Comparison of ENCODE assay signal across 8 mouse cellular contexts in the genomic region with DNA sequence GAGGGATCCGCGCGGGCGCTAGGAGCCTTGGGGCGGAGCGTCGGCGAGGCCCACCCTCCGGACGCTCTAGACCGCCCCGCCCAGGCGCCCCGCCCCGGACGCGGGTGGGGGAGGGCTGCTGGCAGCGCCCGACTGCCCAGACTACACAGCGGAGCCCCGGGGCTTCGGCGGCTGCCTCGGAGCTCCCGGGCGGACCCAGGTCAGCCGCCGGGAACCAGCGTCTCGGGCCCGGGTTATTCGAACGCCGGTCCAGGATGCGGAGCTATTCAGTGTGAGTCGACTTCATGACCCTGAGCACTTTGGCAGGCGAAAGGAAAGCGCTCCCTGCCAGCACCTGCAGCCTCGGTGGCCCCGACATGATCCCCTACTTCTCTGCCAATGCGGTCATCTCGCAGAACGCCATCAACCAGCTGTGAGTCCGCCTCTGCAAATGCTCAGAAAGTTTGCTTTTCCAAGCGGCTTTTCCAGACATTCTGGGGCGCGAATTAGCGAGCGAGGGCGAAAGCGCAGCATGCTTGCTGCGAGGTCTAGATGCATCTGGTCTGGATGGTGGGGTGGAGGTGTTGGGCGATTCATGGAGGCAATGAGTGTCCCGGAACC.
DNase-seq lines count a peak whose midpoint lies in the region; ATAC-seq and TF ChIP-seq lines count a peak whose summit lies in the region.

No protein-coding gene starts in this region.

- ATAC-seq in cerebellum, adult (ENCODE audit: insufficient number of reproducible peaks, low FRiP score, low TSS enrichment): peak; percentile 70; the same call in 1 of the 2 replicates
- ATAC-seq in forebrain, embryonic 13.5 days: peak; percentile 96
- peak; percentile 100 for ATAC-seq in liver, postnatal 0 days
- ATAC-seq in neural tube, embryonic 13.5 days (ENCODE audit: low read depth): peak; percentile 98

- DNase-seq in heart, postnatal 10 days: peak; percentile 95
- DNase-seq in kidney, postnatal 4 days: peak; percentile 92 to 95
- DNase-seq in liver, postnatal 0 days: peak; percentile 94

- TF ChIP-seq POLR2A in ES-Bruce4 (IDR thresholded peaks at IDR 0.05; ENCODE audit: insufficient read depth, low read length): peak; percentile 8
- TF ChIP-seq POLR2A in testis, adult 2 months (IDR thresholded peaks at IDR 0.05; ENCODE audit: control insufficient read depth, low read depth, low read length): peak; percentile 68

- H3K27ac ChIP-seq in ES-Bruce4 (ENCODE audit: insufficient read depth, low read length): no peak overlapping the region
- no peak overlapping the region for H3K27ac ChIP-seq in forebrain, embryonic 13.5 days
- peak overlapping the region; percentile 56 for H3K27ac ChIP-seq in liver, postnatal 0 days (ENCODE audit: low read depth)
- 0 out of 2 replicates have a peak overlapping the region, but pooled peaks have one; percentile 18 for H3K27ac ChIP-seq in neural tube, embryonic 13.5 days (replicated peaks)
- peak overlapping the region; percentile 22; the same call in 1 of the 2 replicates for H3K27ac ChIP-seq in testis, adult 2 months (ENCODE audit: control insufficient read depth, insufficient read depth, low read depth, low read length)

- H3K27me3 ChIP-seq in ES-Bruce4 (ENCODE audit: control insufficient read depth, insufficient read depth, low read length, poor library complexity, severe bottlenecking): peaks cover 3% of the 10 kb centered on the region
- no peaks in the 10 kb centered on the region; the same call in 1 of the 2 replicates for H3K27me3 ChIP-seq in forebrain, embryonic 13.5 days
- H3K27me3 ChIP-seq in liver, postnatal 0 days (ENCODE audit: insufficient read depth, low read length): no peaks in the 10 kb centered on the region
- peaks cover 12% of the 10 kb centered on the region for H3K27me3 ChIP-seq in neural tube, embryonic 13.5 days
- H3K27me3 ChIP-seq in testis, adult 2 months (ENCODE audit: control insufficient read depth, insufficient read depth, low read length): no peaks in the 10 kb centered on the region

- H3K4me2 ChIP-seq in forebrain, embryonic 13.5 days: peak overlapping the region; percentile 78
- H3K4me2 ChIP-seq in liver, postnatal 0 days (ENCODE audit: low read depth, low read length): peak overlapping the region; percentile 85
- peak overlapping the region; percentile 88 for H3K4me2 ChIP-seq in neural tube, embryonic 13.5 days

- no peaks in the 10 kb centered on the region for H3K36me3 ChIP-seq in ES-Bruce4 (ENCODE audit: control insufficient read depth, insufficient read depth, low read length, poor library complexity, severe bottlenecking)
- H3K36me3 ChIP-seq in forebrain, embryonic 13.5 days (ENCODE audit: poor library complexity, severe bottlenecking): no peaks in the 10 kb centered on the region
- H3K36me3 ChIP-seq in liver, postnatal 0 days (replicated peaks; ENCODE audit: insufficient read depth, low read length): no peaks in the 10 kb centered on the region
- H3K36me3 ChIP-seq in neural tube, embryonic 13.5 days: no peaks in the 10 kb centered on the region
- no peaks in the 10 kb centered on the region for H3K36me3 ChIP-seq in testis, adult 2 months (ENCODE audit: control insufficient read depth, insufficient read depth, low read length)

- no peak for TF ChIP-seq CTCF in ES-Bruce4 (IDR thresholded peaks at IDR 0.05; ENCODE audit: low read depth, low read length)
- no peak for TF ChIP-seq CTCF in liver, postnatal 0 days (IDR thresholded peaks at IDR 0.05; ENCODE audit: low read depth)
- no peak for TF ChIP-seq CTCF in testis, adult 2 months (IDR thresholded peaks at IDR 0.05; ENCODE audit: control insufficient read depth, insufficient read depth, insufficient replicate concordance, low read depth, low read length)

- TF ChIP-seq EP300 in ES-Bruce4 (IDR thresholded peaks at IDR 0.05; ENCODE audit: insufficient read depth, low read depth, low read length): no peak
- TF ChIP-seq EP300 in liver, postnatal 0 days (IDR thresholded peaks at IDR 0.05; ENCODE audit: low read depth): no peak

- H3K9ac ChIP-seq in ES-Bruce4 (ENCODE audit: low read depth, poor library complexity, severe bottlenecking): peak overlapping the region; percentile 69
- H3K9ac ChIP-seq in forebrain, embryonic 13.5 days: peak overlapping the region; percentile 65
- H3K9ac ChIP-seq in liver, postnatal 0 days (replicated peaks): peak overlapping the region; percentile 77
- H3K9ac ChIP-seq in neural tube, embryonic 13.5 days: peak overlapping the region; percentile 75

- H3K4me1 ChIP-seq in ES-Bruce4 (ENCODE audit: control insufficient read depth, insufficient read depth, low read length): no peaks in the 10 kb centered on the region
- peaks cover 24% of the 10 kb centered on the region for H3K4me1 ChIP-seq in forebrain, embryonic 13.5 days
- H3K4me1 ChIP-seq in liver, postnatal 0 days (ENCODE audit: insufficient read depth): 0 out of 2 replicates have a peak, but pooled peaks cover 3% of the 10 kb centered on the region
- peaks cover 14% of the 10 kb centered on the region for H3K4me1 ChIP-seq in neural tube, embryonic 13.5 days (replicated peaks)
- H3K4me1 ChIP-seq in testis, adult 2 months (ENCODE audit: control insufficient read depth, insufficient read depth, low read length): peaks cover 3% of the 10 kb centered on the region

- H3K4me3 ChIP-seq in ES-Bruce4 (ENCODE audit: low read depth, low read length): peak overlapping the region; percentile 72
- H3K4me3 ChIP-seq in forebrain, embryonic 13.5 days: peak overlapping the region; percentile 57
- peak overlapping the region; percentile 74 for H3K4me3 ChIP-seq in liver, postnatal 0 days (ENCODE audit: low read depth, low read length)
- peak overlapping the region; percentile 54 for H3K4me3 ChIP-seq in neural tube, embryonic 13.5 days
- H3K4me3 ChIP-seq in testis, adult 2 months (ENCODE audit: control insufficient read depth, low read depth, low read length): peak overlapping the region; percentile 83

- H3K9me3 ChIP-seq in ES-Bruce4 (replicated peaks; ENCODE audit: control insufficient read depth, insufficient read depth, low read length, poor library complexity, severe bottlenecking): no peaks in the 10 kb centered on the region
- H3K9me3 ChIP-seq in forebrain, embryonic 13.5 days (replicated peaks): no peaks in the 10 kb centered on the region
- no peaks in the 10 kb centered on the region for H3K9me3 ChIP-seq in liver, postnatal 0 days (ENCODE audit: low read length)
- no peaks in the 10 kb centered on the region for H3K9me3 ChIP-seq in neural tube, embryonic 13.5 days

- intact Hi-C loops in heart, postnatal 10 days (cut with DNase I): loop anchor here (1.0 to 2.0 kb wide), 4 partner anchors 21 to 94 kb away; no protein-coding TSS in a partner anchor

- WGBS in forebrain, embryonic 13.5 days: under 1% methylated on average over 54 of the region's 54 CpGs
- 2% methylated on average over 45 of the region's 54 CpGs for WGBS in liver, postnatal 0 days (ENCODE audit: insufficient replicate concordance)
- under 1% methylated on average over 54 of the region's 54 CpGs for WGBS in neural tube, embryonic 13.5 days

Comparison
In these comparisons a context has a peak if more than half of its experiments do, and no peak if none do; other contexts are left out.
1. H3K27ac ChIP-seq: peak in liver, postnatal 0 days (single experiment), neural tube, embryonic 13.5 days (single experiment) and testis, adult 2 months (single experiment); none in ES-Bruce4 (single experiment) and forebrain, embryonic 13.5 days (single experiment).
2. Peak in every context shown above with its lines, with median percentiles within 50 percentile points of each other: H3K4me3 ChIP-seq, H3K9ac ChIP-seq, ATAC-seq, H3K4me2 ChIP-seq and DNase-seq.